Mouse (Mus musculus): ENCODE results near the gene Commd1. TPM values are rescaled to one million over a fixed set of nuclear protein-coding genes. Genes with fewer than 3 reads are reported as not detected.

Gene Commd1
- polyA plus RNA-seq, 1 experiment from 2014 or later, result 332 TPM

- H3K9me3 ChIP-seq (replicated peaks), result peaks cover 16% of the 10 kb centered on the region; the same call in 1 of the 2 replicates
- 96% methylated on average over 1 of the region's 1 CpGs for whole genome bisulfite sequencing
Observed at GRCm38 (mm10) chr11:22970546-22970945, 11.6 kb downstream of the Commd1 start.

GRCm38 (mm10) chr11:22969486-22969885, 12.7 kb downstream of the Commd1 start:
- WGBS, result 53% methylated on average over 6 of the region's 6 CpGs
- H3K9me3 ChIP-seq (replicated peaks), result peaks cover 16% of the 10 kb centered on the region; the same call in 1 of the 2 replicates
- no peak overlapping the region for H3K9ac ChIP-seq
- H3K36me3 ChIP-seq, result peaks cover 21% of the 10 kb centered on the region
- H3K4me3 ChIP-seq (replicated peaks), result no peak overlapping the region
- no peak overlapping the region for H3K27ac ChIP-seq (replicated peaks)
- ATAC-seq (ENCODE audit: insufficient number of reproducible peaks, low FRiP score, low TSS enrichment, low read depth), result no peak
- no peak overlapping the region for H3K4me2 ChIP-seq (replicated peaks)
- no peaks in the 10 kb centered on the region for H3K27me3 ChIP-seq
- 0 out of 2 replicates have a peak, but pooled peaks cover 3% of the 10 kb centered on the region for H3K4me1 ChIP-seq

More at GRCm38 (mm10) chr11:22970546-22970945, 11.6 kb downstream of the Commd1 start:
- Histone ChIP-seq H3K27me3 (no peaks in the 10 kb centered on the region), H3K36me3 (peaks cover 21% of the 10 kb centered on the region), H3K4me2 (replicated peaks) (no peak overlapping the region), H3K4me3 (replicated peaks) (no peak overlapping the region), H3K4me1 (peaks cover 6% of the 10 kb centered on the region; the same call in 1 of the 2 replicates), H3K27ac (replicated peaks) (no peak overlapping the region), H3K9ac (no peak overlapping the region)
- ATAC-seq (ENCODE audit: insufficient number of reproducible peaks, low FRiP score, low TSS enrichment, low read depth), result no peak

GRCm38 (mm10) chr11:22965503-22965902, 16.7 kb downstream of the Commd1 start:
- H3K9ac ChIP-seq, result no peak overlapping the region
- no peak overlapping the region for H3K27ac ChIP-seq (replicated peaks)
- peaks cover 5% of the 10 kb centered on the region for H3K36me3 ChIP-seq
- no peak overlapping the region for H3K4me2 ChIP-seq (replicated peaks)
- H3K27me3 ChIP-seq, result no peaks in the 10 kb centered on the region
- WGBS, result 57% methylated on average over 4 of the region's 4 CpGs
- ATAC-seq (ENCODE audit: insufficient number of reproducible peaks, low FRiP score, low TSS enrichment, low read depth), result no peak
- H3K9me3 ChIP-seq (replicated peaks), result 0 out of 2 replicates have a peak, but pooled peaks cover 4% of the 10 kb centered on the region
- no peak overlapping the region for H3K4me3 ChIP-seq (replicated peaks)
- no peaks in the 10 kb centered on the region for H3K4me1 ChIP-seq

GRCm38 (mm10) chr11:22964401-22964800, 17.8 kb downstream of the Commd1 start:
- no peak overlapping the region for H3K27ac ChIP-seq (replicated peaks)
- H3K4me2 ChIP-seq (replicated peaks), result no peak overlapping the region
- H3K36me3 ChIP-seq, result peaks cover 5% of the 10 kb centered on the region
- no peak overlapping the region for H3K9ac ChIP-seq
- no peak for ATAC-seq (ENCODE audit: insufficient number of reproducible peaks, low FRiP score, low TSS enrichment, low read depth)
- H3K4me1 ChIP-seq, result no peaks in the 10 kb centered on the region
- H3K27me3 ChIP-seq, result no peaks in the 10 kb centered on the region
- no peak overlapping the region for H3K4me3 ChIP-seq (replicated peaks)
- H3K9me3 ChIP-seq (replicated peaks), result 0 out of 2 replicates have a peak, but pooled peaks cover 4% of the 10 kb centered on the region
- 78% methylated on average over 4 of the region's 4 CpGs for WGBS

- Histone ChIP-seq H3K4me3 (replicated peaks) (no peak overlapping the region), H3K9ac (no peak overlapping the region), H3K27ac (replicated peaks) (no peak overlapping the region), H3K9me3 (replicated peaks) (0 out of 2 replicates have a peak, but pooled peaks cover 4% of the 10 kb centered on the region), H3K27me3 (no peaks in the 10 kb centered on the region), H3K4me1 (no peaks in the 10 kb centered on the region), H3K4me2 (replicated peaks) (no peak overlapping the region), H3K36me3 (peaks cover 5% of the 10 kb centered on the region)
- 66% methylated on average over 1 of the region's 1 CpGs for WGBS
- ATAC-seq (ENCODE audit: insufficient number of reproducible peaks, low FRiP score, low TSS enrichment, low read depth), result no peak
Observed at GRCm38 (mm10) chr11:22962101-22962500, 20.1 kb downstream of the Commd1 start.

GRCm38 (mm10) chr11:22957791-22958374, 24.3 kb downstream of the Commd1 start:
- H3K4me3 ChIP-seq (replicated peaks), result no peak overlapping the region
- no peaks in the 10 kb centered on the region; the same call in 1 of the 2 replicates for H3K36me3 ChIP-seq
- no peak overlapping the region for H3K9ac ChIP-seq
- no peaks in the 10 kb centered on the region for H3K9me3 ChIP-seq (replicated peaks)
- no peak overlapping the region for H3K27ac ChIP-seq (replicated peaks)
- WGBS, result 90% methylated on average over 4 of the region's 4 CpGs
- H3K4me2 ChIP-seq (replicated peaks), result no peak overlapping the region
- H3K4me1 ChIP-seq, result no peaks in the 10 kb centered on the region
- no peak for ATAC-seq (ENCODE audit: insufficient number of reproducible peaks, low FRiP score, low TSS enrichment, low read depth)
- no peaks in the 10 kb centered on the region for H3K27me3 ChIP-seq

- Histone ChIP-seq H3K9me3 (replicated peaks) (no peaks in the 10 kb centered on the region), H3K4me1 (no peaks in the 10 kb centered on the region), H3K9ac (no peak overlapping the region), H3K4me2 (replicated peaks) (no peak overlapping the region), H3K36me3 (no peaks in the 10 kb centered on the region; the same call in 1 of the 2 replicates), H3K4me3 (replicated peaks) (no peak overlapping the region), H3K27me3 (no peaks in the 10 kb centered on the region), H3K27ac (replicated peaks) (no peak overlapping the region)
- no peak for ATAC-seq (ENCODE audit: insufficient number of reproducible peaks, low FRiP score, low TSS enrichment, low read depth)
- WGBS, result 67% methylated on average over 4 of the region's 4 CpGs
Observed at GRCm38 (mm10) chr11:22956830-22957229, 25.4 kb downstream of the Commd1 start.

- H3K4me2 ChIP-seq (replicated peaks), result no peak overlapping the region
- 93% methylated on average over 6 of the region's 6 CpGs for WGBS
Observed at GRCm38 (mm10) chr11:22956346-22956745, 25.8 kb downstream of the Commd1 start.

GRCm38 (mm10) chr11:22952668-22953067, 29.5 kb downstream of the Commd1 start:
- Histone ChIP-seq H3K36me3 (no peaks in the 10 kb centered on the region; the same call in 1 of the 2 replicates), H3K4me1 (no peaks in the 10 kb centered on the region), H3K4me3 (replicated peaks) (no peak overlapping the region), H3K27ac (replicated peaks) (no peak overlapping the region), H3K27me3 (no peaks in the 10 kb centered on the region), H3K9me3 (replicated peaks) (no peaks in the 10 kb centered on the region), H3K9ac (no peak overlapping the region), H3K4me2 (replicated peaks) (no peak overlapping the region)
- no peak for ATAC-seq (ENCODE audit: insufficient number of reproducible peaks, low FRiP score, low TSS enrichment, low read depth)
- WGBS, result 84% methylated on average over 7 of the region's 7 CpGs

More at GRCm38 (mm10) chr11:22956346-22956745, 25.8 kb downstream of the Commd1 start:
- Histone ChIP-seq H3K4me1 (no peaks in the 10 kb centered on the region), H3K27ac (replicated peaks) (no peak overlapping the region), H3K9me3 (replicated peaks) (no peaks in the 10 kb centered on the region), H3K36me3 (no peaks in the 10 kb centered on the region; the same call in 1 of the 2 replicates), H3K9ac (no peak overlapping the region), H3K4me3 (replicated peaks) (no peak overlapping the region), H3K27me3 (no peaks in the 10 kb centered on the region)
- ATAC-seq (ENCODE audit: insufficient number of reproducible peaks, low FRiP score, low TSS enrichment, low read depth), result no peak

- no peak for ATAC-seq (ENCODE audit: insufficient number of reproducible peaks, low FRiP score, low TSS enrichment, low read depth)
- Histone ChIP-seq H3K4me3 (replicated peaks) (no peak overlapping the region), H3K27me3 (no peaks in the 10 kb centered on the region), H3K9ac (no peak overlapping the region), H3K36me3 (no peaks in the 10 kb centered on the region; the same call in 1 of the 2 replicates), H3K4me1 (no peaks in the 10 kb centered on the region), H3K27ac (replicated peaks) (no peak overlapping the region), H3K4me2 (replicated peaks) (no peak overlapping the region), H3K9me3 (replicated peaks) (no peaks in the 10 kb centered on the region)
- WGBS, result 90% methylated on average over 6 of the region's 6 CpGs
Observed at GRCm38 (mm10) chr11:22950131-22950530, 32.1 kb downstream of the Commd1 start.

- Histone ChIP-seq H3K9me3 (replicated peaks) (no peaks in the 10 kb centered on the region), H3K4me1 (no peaks in the 10 kb centered on the region), H3K9ac (no peak overlapping the region), H3K27me3 (no peaks in the 10 kb centered on the region), H3K27ac (replicated peaks) (no peak overlapping the region), H3K4me3 (replicated peaks) (no peak overlapping the region), H3K36me3 (no peaks in the 10 kb centered on the region; the same call in 1 of the 2 replicates), H3K4me2 (replicated peaks) (no peak overlapping the region)
- 91% methylated on average over 1 of the region's 1 CpGs for WGBS
- no peak for ATAC-seq (ENCODE audit: insufficient number of reproducible peaks, low FRiP score, low TSS enrichment, low read depth)
Observed at GRCm38 (mm10) chr11:22949101-22949500, 33.1 kb downstream of the Commd1 start.

GRCm38 (mm10) chr11:22938983-22939382, 43.2 kb downstream of the Commd1 start:
- Histone ChIP-seq H3K4me3 (replicated peaks) (no peak overlapping the region), H3K4me2 (replicated peaks) (no peak overlapping the region), H3K27ac (replicated peaks) (no peak overlapping the region), H3K27me3 (no peaks in the 10 kb centered on the region), H3K9me3 (replicated peaks) (no peaks in the 10 kb centered on the region), H3K36me3 (no peaks in the 10 kb centered on the region), H3K9ac (no peak overlapping the region), H3K4me1 (no peaks in the 10 kb centered on the region)
- ATAC-seq (ENCODE audit: insufficient number of reproducible peaks, low FRiP score, low TSS enrichment, low read depth), result no peak
- 82% methylated on average over 2 of the region's 2 CpGs for WGBS

Data from embryonic facial prominence, embryonic 15.5 days (tissue).